Mouse (Mus musculus): ENCODE results near the gene Atp11c.

GRCm38 (mm10) chrX:60345447-60345846, 247.1 kb downstream of the Atp11c start:
- TF ChIP-seq CTCF (IDR thresholded peaks at IDR 0.05; ENCODE audit: low read depth, low read length): no peak
- no peak for TF ChIP-seq POLR2A (IDR thresholded peaks at IDR 0.05; ENCODE audit: borderline replicate concordance, low read depth, low read length)

All from bone marrow macrophage, adult 2 months (primary cell).